Mouse (Mus musculus): ENCODE data around the gene Zfp775.

DNA sequence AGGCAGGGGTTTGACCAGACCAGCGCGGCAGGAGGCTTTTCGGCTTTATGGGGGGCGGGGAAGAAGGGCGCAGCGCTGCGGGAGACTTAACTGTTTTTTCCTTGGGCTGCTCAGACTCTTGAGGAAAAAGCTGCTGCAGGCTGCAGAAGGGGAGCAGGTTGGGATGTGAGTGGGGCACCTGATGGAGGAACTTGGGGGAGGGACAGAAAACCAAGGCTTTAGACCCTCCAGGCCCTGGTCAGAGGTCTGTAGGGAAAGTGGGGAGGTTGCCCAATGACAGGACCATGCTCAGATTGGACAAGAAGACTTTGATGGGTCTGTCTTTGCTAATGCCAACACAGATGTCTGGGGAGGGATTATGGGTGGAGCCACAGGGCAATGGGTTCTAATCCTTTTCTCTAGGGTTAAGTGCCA, 25.7 kb downstream of the Zfp775 start:
- no peak for TF ChIP-seq CTCF (IDR thresholded peaks at IDR 0.05; ENCODE audit: borderline replicate concordance, insufficient read depth, low read depth, low read length)
- TF ChIP-seq POLR2A (IDR thresholded peaks at IDR 0.05; ENCODE audit: borderline replicate concordance, insufficient read depth, low read length): no peak

Measured in cerebellum, adult 2 months (tissue).